Mouse (Mus musculus) midbrain, embryonic 12.5 days (tissue): Measurements from ENCODE around the gene Plekhn1. TPM values are rescaled to one million over a fixed set of nuclear protein-coding genes. Genes with fewer than 3 reads are reported as not detected.

Experiments
- ATAC-seq: fragments of 200-750 bp; cut with Nextera tagmentation; 2 replicates; pipeline ENCODE4 v1.8.0; 2017; ENCODE audit warnings: low read depth, moderate TSS enrichment, moderate library complexity; ENCODE audit not compliant: low FRiP score
- H3K27ac ChIP-seq: fragments of 300-500 bp; sonication (generic); replicated peaks from 2 replicates; pipeline ENCODE4 v1.5.1; 2016; ENCODE audit warnings: mild to moderate bottlenecking
- H3K27me3 ChIP-seq: fragments of 300-500 bp; sonication (generic); 2 replicates; pipeline ENCODE4 v1.6.1; 2016; ENCODE audit warnings: mild to moderate bottlenecking
- H3K36me3 ChIP-seq: fragments of 300-500 bp; sonication (generic); 2 replicates; pipeline ENCODE4 v1.6.1; 2016
- H3K4me1 ChIP-seq: fragments of 300-500 bp; sonication (generic); 2 replicates; pipeline ENCODE4 v1.6.1; 2016
- H3K4me2 ChIP-seq: fragments of 300-500 bp; sonication (generic); replicated peaks from 2 replicates; pipeline ENCODE4 v1.6.1; 2016; ENCODE audit warnings: mild to moderate bottlenecking, moderate library complexity
- H3K4me3 ChIP-seq: fragments of 300-500 bp; sonication (generic); 2 replicates; pipeline ENCODE4 v1.5.1; 2016; ENCODE audit warnings: mild to moderate bottlenecking
- H3K9ac ChIP-seq: fragments of 300-500 bp; sonication (generic); replicated peaks from 2 replicates; pipeline ENCODE4 v1.6.1; 2016; ENCODE audit warnings: mild to moderate bottlenecking, moderate library complexity
- H3K9me3 ChIP-seq: fragments of 300-500 bp; sonication (generic); 2 replicates; pipeline ENCODE4 v1.6.1; 2016; ENCODE audit warnings: mild to moderate bottlenecking
- WGBS: fragments of 180-500 bp; shearing (Covaris S2); methylation state at CpG from one replicate; pipeline ENCODE4 v1.1.7; 2016; 5-methylcytosine and 5-hydroxymethylcytosine counted together
- polyA plus RNA-seq: library from polyadenylated mRNA; unstranded; fragments of >200 nt; fragmentation: Nextera tagmentation; extraction: Ambion mirVana; gene quantifications from 2 replicates; pipeline ENCODE4 v1.2.1, GENCODE M21; 2016

The Plekhn1 gene
- polyA plus RNA-seq, 1 experiment from 2014 or later = 29.7 TPM

DNA sequence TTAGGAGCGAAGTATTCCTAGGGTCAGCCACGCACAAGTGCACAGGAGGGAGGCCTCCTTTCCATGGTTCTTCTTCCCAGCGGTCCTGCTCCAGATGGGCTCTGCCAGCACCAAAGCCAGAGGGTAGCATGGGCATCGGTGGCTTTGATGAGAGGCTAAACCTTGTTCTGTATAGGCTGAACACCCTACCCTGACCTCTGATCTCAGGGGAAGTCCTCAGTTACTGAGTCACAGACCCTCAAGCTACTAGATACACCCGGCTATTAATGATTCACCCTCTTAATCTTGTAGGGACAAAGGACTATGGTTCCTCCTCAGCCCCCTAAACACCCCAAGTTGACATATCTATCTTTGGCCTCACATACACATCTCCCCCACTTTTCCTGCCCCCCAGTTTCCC lies 40.8 kb downstream of the Plekhn1 start:
- Histone ChIP-seq H3K27me3 (no peaks in the 10 kb centered on the region; the same call in 1 of the 2 replicates), H3K4me2 (peak overlapping the region; percentile 86), H3K9me3 (no peaks in the 10 kb centered on the region), H3K27ac (no peak overlapping the region), H3K4me1 (peaks cover 75% of the 10 kb centered on the region), H3K4me3 (0 out of 2 replicates have a peak overlapping the region, but pooled peaks have one; percentile 7), H3K36me3 (peaks cover 49% of the 10 kb centered on the region), H3K9ac (no peak overlapping the region)
- WGBS = 63% methylated on average over 5 of the region's 5 CpGs
- ATAC-seq = no peak

DNA sequence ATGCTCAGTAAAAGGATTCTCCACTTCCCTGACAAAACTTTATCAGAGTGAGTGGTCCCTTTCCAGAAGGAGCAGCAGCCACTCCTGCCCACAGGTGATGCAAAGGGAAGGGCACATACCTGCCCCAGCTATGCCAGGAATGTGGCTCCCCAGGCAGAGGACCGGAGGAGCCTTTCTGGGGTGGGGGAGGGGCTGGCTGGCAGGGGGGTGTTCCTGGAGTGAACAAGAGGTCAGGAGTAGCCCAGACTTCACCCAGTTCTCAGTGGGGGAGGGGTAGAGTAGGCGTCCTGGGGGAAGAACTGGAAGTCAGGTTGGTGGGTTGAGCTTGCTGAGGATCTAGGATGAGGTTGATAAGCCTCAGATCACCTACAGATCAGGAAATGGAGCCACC lies 41.5 kb downstream of the Plekhn1 start:
- no peak overlapping the region for H3K27ac ChIP-seq
- no peaks in the 10 kb centered on the region for H3K9me3 ChIP-seq
- H3K9ac ChIP-seq = 0 out of 2 replicates have a peak overlapping the region, but pooled peaks have one; percentile 2
- H3K4me1 ChIP-seq = peaks cover 78% of the 10 kb centered on the region
- ATAC-seq = no peak
- H3K4me2 ChIP-seq = 0 out of 2 replicates have a peak overlapping the region, but pooled peaks have one; percentile 2
- WGBS = 24% methylated on average over 2 of the region's 2 CpGs
- no peaks in the 10 kb centered on the region; the same call in 1 of the 2 replicates for H3K27me3 ChIP-seq
- peaks cover 49% of the 10 kb centered on the region for H3K36me3 ChIP-seq
- no peak overlapping the region for H3K4me3 ChIP-seq

DNA sequence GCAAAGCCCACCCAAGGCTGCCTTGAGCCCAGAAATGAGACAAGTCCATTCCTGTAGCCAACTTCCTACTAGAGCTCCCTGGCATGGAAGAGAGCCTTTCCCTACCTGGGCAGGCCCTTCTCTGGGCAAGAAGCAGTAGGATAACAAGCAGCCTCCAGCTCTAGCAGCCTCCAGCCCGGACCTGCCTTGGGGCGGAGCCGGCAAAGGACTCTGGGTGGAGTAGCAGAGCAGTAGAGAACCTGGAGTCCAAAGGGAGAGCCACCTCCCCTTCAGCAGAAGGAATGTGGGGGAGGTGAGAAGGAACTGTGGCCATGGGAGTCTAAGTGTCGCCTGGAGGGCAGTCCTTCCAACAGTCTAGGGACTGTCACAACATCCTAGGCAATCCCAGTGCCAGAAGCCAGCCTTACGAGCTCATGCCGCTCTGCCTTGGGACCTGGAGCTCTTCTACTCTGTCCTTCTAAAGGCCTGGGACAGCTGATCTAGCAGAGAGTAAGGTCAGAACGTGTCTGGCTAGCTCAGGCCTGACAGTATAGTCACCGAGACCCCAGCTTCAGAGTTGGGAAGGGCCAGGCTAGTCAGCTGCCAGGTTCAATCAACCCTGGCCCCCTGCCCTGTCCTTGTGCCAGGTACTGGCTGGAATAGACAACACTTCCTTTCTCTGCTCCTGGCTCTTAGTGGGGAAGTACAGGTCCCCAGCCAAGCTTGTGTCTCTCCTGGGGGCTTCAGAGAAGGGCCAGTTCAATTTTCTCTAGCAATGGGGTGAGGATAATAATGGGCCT lies 42.0 kb downstream of the Plekhn1 start:
- H3K4me2 ChIP-seq = no peak overlapping the region
- H3K27me3 ChIP-seq = no peaks in the 10 kb centered on the region; the same call in 1 of the 2 replicates
- no peak for ATAC-seq
- 58% methylated on average over 8 of the region's 8 CpGs for WGBS
- no peak overlapping the region for H3K4me3 ChIP-seq
- peaks cover 49% of the 10 kb centered on the region for H3K36me3 ChIP-seq
- H3K9me3 ChIP-seq = no peaks in the 10 kb centered on the region
- H3K4me1 ChIP-seq = peaks cover 84% of the 10 kb centered on the region
- H3K27ac ChIP-seq = no peak overlapping the region
- H3K9ac ChIP-seq = 0 out of 2 replicates have a peak overlapping the region, but pooled peaks have one; percentile 2

DNA sequence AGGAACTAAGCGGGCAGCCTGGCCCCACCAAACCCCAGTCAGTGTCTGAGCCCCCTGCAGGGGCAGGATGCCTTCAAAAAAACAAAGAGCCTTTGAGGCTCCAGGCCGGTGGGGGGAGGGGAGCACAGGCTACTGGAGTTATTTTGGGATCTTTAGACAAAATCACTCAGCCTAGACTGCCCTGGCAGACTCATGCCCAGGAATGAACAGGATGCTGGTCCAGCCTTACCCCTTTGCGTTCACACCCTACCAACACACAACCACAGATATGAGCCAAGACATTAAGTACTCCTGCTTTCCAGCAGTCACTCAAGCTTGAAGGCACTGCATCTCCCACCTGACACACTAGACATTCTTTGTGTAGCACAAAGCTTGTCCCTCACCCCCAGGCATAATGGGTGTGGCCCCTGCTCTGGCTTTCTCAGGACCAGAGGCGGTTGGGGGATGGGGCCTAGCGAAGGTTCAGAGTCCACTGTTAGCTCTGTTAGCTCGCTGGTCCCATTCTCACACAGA lies 45.8 kb downstream of the Plekhn1 start:
- Histone ChIP-seq H3K4me2 (peak overlapping the region; percentile 38), H3K9me3 (no peaks in the 10 kb centered on the region), H3K27me3 (no peaks in the 10 kb centered on the region; the same call in 1 of the 2 replicates), H3K36me3 (peaks cover 45% of the 10 kb centered on the region), H3K9ac (peak overlapping the region; percentile 25; the same call in 1 of the 2 replicates), H3K27ac (peak overlapping the region; percentile 90), H3K4me3 (peak overlapping the region; percentile 10), H3K4me1 (peaks cover 95% of the 10 kb centered on the region)
- 8% methylated on average over 6 of the region's 6 CpGs for WGBS
- ATAC-seq = peak; percentile 58

DNA sequence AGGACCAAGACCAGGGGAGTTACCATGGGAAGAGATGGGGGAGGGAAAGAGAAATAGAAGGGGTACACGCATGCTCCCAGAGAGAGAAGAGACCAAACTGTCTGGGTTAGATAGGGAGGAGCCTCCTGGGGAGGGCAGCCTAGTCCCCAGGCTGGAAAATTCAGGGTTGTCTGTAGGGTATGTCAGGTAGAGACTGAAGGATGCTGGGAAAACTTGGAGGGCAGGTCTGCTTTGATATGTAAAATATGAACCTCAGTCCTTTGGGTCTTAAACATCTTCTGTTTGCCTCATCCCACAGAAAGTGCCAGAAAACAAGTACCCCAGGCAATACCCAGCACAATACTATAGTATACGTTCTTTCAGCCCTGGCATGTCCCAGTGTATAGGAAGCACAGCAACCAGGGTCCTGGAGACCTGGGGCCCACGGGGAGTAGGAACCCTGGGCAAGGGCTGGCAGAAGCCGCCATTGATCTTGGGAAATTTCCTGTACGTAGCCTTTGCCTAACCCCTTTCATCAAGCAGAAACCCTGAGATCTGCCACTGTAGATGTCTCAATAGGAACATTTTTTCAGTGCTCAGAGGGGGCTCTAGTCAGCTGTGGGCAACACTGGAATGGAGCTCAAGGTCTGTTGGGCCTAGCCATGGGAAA lies 46.4 kb downstream of the Plekhn1 start:
- Histone ChIP-seq H3K9ac (0 out of 2 replicates have a peak overlapping the region, but pooled peaks have one; percentile 25), H3K4me1 (peaks cover 94% of the 10 kb centered on the region), H3K4me2 (peak overlapping the region; percentile 38), H3K9me3 (no peaks in the 10 kb centered on the region), H3K27me3 (no peaks in the 10 kb centered on the region; the same call in 1 of the 2 replicates), H3K27ac (peak overlapping the region; percentile 90), H3K36me3 (peaks cover 44% of the 10 kb centered on the region), H3K4me3 (peak overlapping the region; percentile 10; the same call in 1 of the 2 replicates)
- ATAC-seq = no peak
- WGBS = 38% methylated on average over 5 of the region's 5 CpGs

DNA sequence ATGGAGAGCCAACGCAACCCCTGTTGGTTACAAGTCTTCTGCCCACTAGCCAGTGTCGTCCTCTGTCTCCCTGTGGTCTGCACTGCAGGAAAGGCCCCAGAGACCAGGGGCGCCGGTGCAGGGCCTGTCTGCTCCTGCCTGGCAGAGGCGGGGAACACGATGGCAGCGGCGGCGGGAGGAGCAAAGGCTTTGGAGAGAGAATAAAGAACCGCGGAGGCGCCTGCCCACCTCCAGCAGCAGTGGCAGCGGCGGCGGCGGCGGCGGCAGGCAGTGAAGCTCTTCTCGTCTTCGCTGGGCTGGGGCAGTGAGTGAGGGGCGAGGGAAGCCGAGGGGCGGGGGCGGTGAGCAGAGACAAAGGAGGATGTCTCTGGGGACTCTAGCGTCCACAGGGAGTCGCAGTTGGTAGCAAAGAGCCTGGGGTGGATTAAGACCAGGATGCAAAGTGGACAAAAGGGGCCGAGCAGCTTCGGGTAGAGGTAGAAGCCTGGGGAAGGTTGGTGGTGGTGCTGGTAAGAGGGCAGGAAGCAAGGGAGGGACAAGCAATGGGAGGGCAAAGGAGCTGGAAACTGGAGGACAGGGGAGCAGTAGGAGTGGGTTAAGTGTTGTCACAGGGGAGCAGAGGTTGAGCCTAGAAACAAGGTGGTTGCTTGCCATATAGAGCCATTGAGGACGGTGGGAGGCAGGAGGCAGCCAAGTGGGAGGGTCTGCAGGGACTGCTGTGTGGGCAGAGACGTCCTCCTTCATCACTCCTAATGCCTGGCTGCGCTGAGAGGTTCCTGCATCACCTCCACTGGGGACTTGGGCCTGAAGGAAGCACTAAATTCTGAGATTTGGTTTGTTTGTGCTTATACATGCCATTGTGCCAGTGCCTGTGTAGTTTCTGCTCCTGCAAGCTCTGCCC lies 48.5 kb downstream of the Plekhn1 start:
- peak overlapping the region; percentile 57 for H3K4me3 ChIP-seq
- no peaks in the 10 kb centered on the region for H3K27me3 ChIP-seq
- WGBS = 5% methylated on average over 31 of the region's 31 CpGs
- H3K4me1 ChIP-seq = peaks cover 95% of the 10 kb centered on the region
- peak overlapping the region; percentile 90 for H3K9ac ChIP-seq
- ATAC-seq = peak; percentile 61
- peak overlapping the region; percentile 77 for H3K4me2 ChIP-seq
- H3K36me3 ChIP-seq = peaks cover 37% of the 10 kb centered on the region
- H3K27ac ChIP-seq = peak overlapping the region; percentile 94
- no peaks in the 10 kb centered on the region for H3K9me3 ChIP-seq

DNA sequence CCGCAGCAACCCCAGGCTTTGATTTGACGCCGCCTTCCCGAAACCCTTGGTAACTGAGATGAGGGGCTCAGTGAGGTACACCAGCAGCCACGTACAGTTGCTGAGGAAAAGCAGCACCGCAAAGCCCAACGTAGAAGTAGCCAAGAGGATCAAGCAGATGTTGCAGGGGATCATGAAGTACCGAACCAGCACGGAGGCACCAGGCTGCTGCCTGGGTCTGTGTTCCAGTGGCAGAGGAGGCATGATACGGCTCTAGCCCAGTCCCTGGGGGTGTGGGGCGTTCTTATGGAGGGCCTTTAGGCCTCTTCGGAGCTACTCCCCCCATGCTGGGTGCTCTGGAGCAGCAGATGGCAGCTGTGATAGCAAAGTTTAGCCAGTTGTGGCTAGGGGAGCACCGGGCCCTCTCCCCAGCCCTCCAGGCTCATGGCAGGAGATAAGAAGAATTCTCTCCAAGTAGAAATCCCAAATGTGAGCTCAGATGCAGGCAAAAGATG lies 49.2 kb downstream of the Plekhn1 start:
- Histone ChIP-seq H3K9ac (peak overlapping the region; percentile 90), H3K4me1 (peaks cover 94% of the 10 kb centered on the region), H3K4me2 (peak overlapping the region; percentile 77), H3K9me3 (no peaks in the 10 kb centered on the region), H3K36me3 (peaks cover 35% of the 10 kb centered on the region), H3K4me3 (peak overlapping the region; percentile 57), H3K27me3 (no peaks in the 10 kb centered on the region), H3K27ac (peak overlapping the region; percentile 94)
- ATAC-seq = no peak
- WGBS = 47% methylated on average over 13 of the region's 13 CpGs

DNA sequence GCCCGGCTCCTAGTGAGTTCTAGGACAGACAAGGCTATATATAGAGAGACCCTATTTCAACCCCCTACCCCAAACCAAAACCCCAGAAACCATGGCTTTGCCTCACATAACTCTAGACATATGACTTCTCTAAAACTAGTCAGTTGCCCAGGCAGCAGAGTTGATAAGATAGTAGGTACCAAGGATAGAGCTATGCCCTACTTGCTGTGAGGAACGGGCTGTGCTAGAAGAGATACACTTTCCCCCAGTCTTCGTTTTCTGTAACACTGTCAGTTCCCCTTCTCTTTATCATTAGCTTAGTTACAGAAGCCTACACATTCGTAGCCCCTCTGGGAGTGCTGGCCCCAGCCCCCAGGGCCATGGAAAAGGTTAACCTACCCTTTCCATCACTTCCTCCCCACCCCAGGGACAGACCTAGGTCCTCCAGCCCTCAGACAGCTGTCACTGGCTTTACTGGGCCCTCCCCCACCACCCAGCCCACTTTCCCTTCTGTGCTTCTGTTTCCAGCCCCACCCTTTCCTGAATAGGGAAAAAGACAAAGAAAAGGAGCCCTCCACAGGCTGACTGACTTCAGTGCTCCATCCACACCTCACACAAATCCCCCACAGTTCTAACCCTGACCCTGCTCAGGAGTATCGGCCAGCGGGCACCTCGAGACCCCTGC lies 50.2 kb downstream of the Plekhn1 start:
- H3K4me3 ChIP-seq = peak overlapping the region; percentile 57
- peak overlapping the region; percentile 94 for H3K27ac ChIP-seq
- H3K27me3 ChIP-seq = no peaks in the 10 kb centered on the region
- peak overlapping the region; percentile 77 for H3K4me2 ChIP-seq
- ATAC-seq = peak; percentile 16; the same call in 1 of the 2 replicates
- 86% methylated on average over 7 of the region's 7 CpGs for WGBS
- H3K36me3 ChIP-seq = peaks cover 38% of the 10 kb centered on the region
- peak overlapping the region; percentile 90 for H3K9ac ChIP-seq
- H3K4me1 ChIP-seq = peaks cover 86% of the 10 kb centered on the region
- H3K9me3 ChIP-seq = no peaks in the 10 kb centered on the region

DNA sequence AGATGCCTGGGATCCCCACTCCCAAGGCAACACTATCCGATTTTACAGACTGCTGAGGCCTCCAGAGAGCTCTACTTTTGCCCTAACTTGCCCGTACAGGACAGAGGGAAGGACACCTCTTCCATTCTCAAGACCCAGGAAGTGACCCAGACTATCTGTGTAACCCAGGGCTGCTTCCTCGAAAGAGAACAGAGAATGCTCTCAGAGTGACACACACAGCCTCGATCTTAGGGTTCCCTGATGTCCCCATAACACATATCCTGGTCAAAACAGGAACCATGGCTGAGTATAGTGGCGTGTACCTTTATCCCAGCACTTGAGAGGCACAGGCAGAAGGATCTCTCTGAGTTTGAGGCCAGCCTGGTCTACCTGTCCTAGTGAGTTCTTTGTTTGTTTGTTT lies 50.9 kb downstream of the Plekhn1 start:
- H3K36me3 ChIP-seq = peaks cover 45% of the 10 kb centered on the region
- peak overlapping the region; percentile 37 for H3K9ac ChIP-seq

DNA sequence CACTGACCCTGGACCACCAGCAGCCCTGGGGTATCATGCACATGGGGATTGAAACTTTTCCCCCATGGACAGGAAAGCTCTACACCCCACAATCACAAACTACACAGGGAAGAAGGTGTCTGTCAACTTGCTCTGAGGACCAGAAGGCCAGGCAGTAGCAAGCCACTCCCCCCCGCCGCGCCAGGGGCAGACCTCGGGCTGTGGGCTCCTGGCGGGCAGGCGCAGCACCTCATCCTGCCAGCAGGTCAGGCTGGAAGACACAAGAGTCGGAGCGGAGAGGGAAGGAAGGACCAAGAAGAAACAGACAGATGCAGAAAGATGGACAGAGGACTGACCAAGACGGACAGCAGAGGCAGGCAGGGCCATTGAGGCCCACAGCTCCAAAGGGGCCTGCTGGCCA lies 57.0 kb downstream of the Plekhn1 start:
- ATAC-seq = no peak
- WGBS = 95% methylated on average over 9 of the region's 9 CpGs
- peaks cover 24% of the 10 kb centered on the region for H3K4me1 ChIP-seq

More for the DNA sequence above, 50.9 kb downstream of the Plekhn1 start:
- Histone ChIP-seq H3K4me2 (peak overlapping the region; percentile 77), H3K4me3 (peak overlapping the region; percentile 57), H3K27ac (no peak overlapping the region), H3K4me1 (peaks cover 79% of the 10 kb centered on the region), H3K27me3 (no peaks in the 10 kb centered on the region), H3K9me3 (no peaks in the 10 kb centered on the region)
- WGBS = 86% methylated on average over 5 of the region's 5 CpGs
- ATAC-seq = no peak

More for the DNA sequence above, 57.0 kb downstream of the Plekhn1 start:
- Histone ChIP-seq H3K9ac (no peak overlapping the region), H3K27ac (no peak overlapping the region), H3K4me2 (no peak overlapping the region), H3K36me3 (peaks cover 87% of the 10 kb centered on the region), H3K4me3 (no peak overlapping the region), H3K27me3 (no peaks in the 10 kb centered on the region), H3K9me3 (no peaks in the 10 kb centered on the region)
